Mouse (Mus musculus): ENCODE results near the gene Dlst. TPM values are rescaled to one million over a fixed set of nuclear protein-coding genes. Genes with fewer than 3 reads are reported as not detected.

Dlst gene
- polyA plus RNA-seq (2017; shearing (Covaris generic)), result 103 TPM

GRCm38 (mm10) chr12:85110698-85111592 lies at the start of gene Dlst, which contains the start of gene Prox2:
Dlst (plus strand) TSS chr12:85110833.
Prox2 (minus strand) TSS chr12:85110759.

GRCm38 (mm10) chr12:85151002-85151774 lies 40.6 kb downstream of the Dlst start, which contains the start of gene Rps6kl1:
Rps6kl1 (minus strand) TSS chr12:85151264.

GRCm38 (mm10) chr12:85177740-85178239 lies 67.2 kb downstream of the Dlst start, which contains the start of gene Pgf:
Pgf (minus strand) TSS chr12:85177790.

Other genes starting within 250 kb of the Dlst start
- 0.09 TPM for gene Ltbp2, start 234.3 kb upstream of the Dlst start, polyA plus RNA-seq (2017; shearing (Covaris generic))
- 139 TPM for gene Fcf1, start 139.9 kb upstream of the Dlst start, polyA plus RNA-seq (2017; shearing (Covaris generic))
- 62.1 TPM for gene Arel1, start 139.9 kb upstream of the Dlst start, polyA plus RNA-seq (2017; shearing (Covaris generic))
- gene Ylpm1, start 114.5 kb upstream of the Dlst start, polyA plus RNA-seq (2017; shearing (Covaris generic)), result 25.9 TPM
- gene Prox2, start 74 bp upstream of the Dlst start, polyA plus RNA-seq (2017; shearing (Covaris generic)), result 7.4 TPM
- gene Rps6kl1, start 40.4 kb downstream of the Dlst start, polyA plus RNA-seq (2017; shearing (Covaris generic)), result 0.90 TPM
- not detected for gene Pgf, start 67.0 kb downstream of the Dlst start, polyA plus RNA-seq (2017; shearing (Covaris generic))
- 117 TPM for gene Eif2b2, start 108.6 kb downstream of the Dlst start, polyA plus RNA-seq (2017; shearing (Covaris generic))
- 17.0 TPM for gene Mlh3, start 159.8 kb downstream of the Dlst start, polyA plus RNA-seq (2017; shearing (Covaris generic))
- 65.7 TPM for gene Acyp1, start 177.6 kb downstream of the Dlst start, polyA plus RNA-seq (2017; shearing (Covaris generic))
- 0.16 TPM for gene Zc2hc1c, start 177.8 kb downstream of the Dlst start, polyA plus RNA-seq (2017; shearing (Covaris generic))
- 14.1 TPM for gene Nek9, start 228.5 kb downstream of the Dlst start, polyA plus RNA-seq (2017; shearing (Covaris generic))